Mouse (Mus musculus) adrenal gland, postnatal 36 days (tissue): ENCODE measurements around the gene Pdss1. TPM values are rescaled to one million over a fixed set of nuclear protein-coding genes. Genes with fewer than 3 reads are reported as not detected.
"Not testable (repeated sequence)": the region's sequence is repeated elsewhere in the genome, so short reads cannot be mapped to it uniquely, and the experiment has no call there.

Experiments
- DNase-seq, 2 experiments: peaks; one replicate each; pipeline ENCODE4 v3.0.0; 2021; ENCODE audit warnings: mixed read lengths in 1 of 2
- long read RNA-seq, 2 experiments: library from polyadenylated mRNA; stranded (forward); transcript quantifications; one replicate each; pipeline ENCODE4 v2.0.0; 2021; ENCODE audit warnings: borderline sequencing depth in 2 of 2
- total RNA-seq, 2 experiments: library from RNA; stranded (reverse); gene quantifications; 2 replicates each; pipeline ENCODE4 v1.2.3; 2021

The Pdss1 gene
- 1 to 10 TPM; 9.3 to 9.7 TPM for total RNA-seq
- long read RNA-seq, experiment 1, transcript Pdss1-201 (11 exons, 1,642 nt): major isoform, 8 of 10 reads
- long read RNA-seq, experiment 1, partial matches to known transcripts: 0 of 10 reads
- long read RNA-seq, experiment 1, other reads (novel, unspliced or antisense): 1 of 10 reads
- long read RNA-seq, experiment 2, transcript Pdss1-201 (11 exons, 1,642 nt): major isoform, 5 of 6 reads
- long read RNA-seq, experiment 2, partial matches to known transcripts: 0 of 6 reads
- long read RNA-seq, experiment 2, other reads (novel, unspliced or antisense): 1 of 6 reads

DNA sequence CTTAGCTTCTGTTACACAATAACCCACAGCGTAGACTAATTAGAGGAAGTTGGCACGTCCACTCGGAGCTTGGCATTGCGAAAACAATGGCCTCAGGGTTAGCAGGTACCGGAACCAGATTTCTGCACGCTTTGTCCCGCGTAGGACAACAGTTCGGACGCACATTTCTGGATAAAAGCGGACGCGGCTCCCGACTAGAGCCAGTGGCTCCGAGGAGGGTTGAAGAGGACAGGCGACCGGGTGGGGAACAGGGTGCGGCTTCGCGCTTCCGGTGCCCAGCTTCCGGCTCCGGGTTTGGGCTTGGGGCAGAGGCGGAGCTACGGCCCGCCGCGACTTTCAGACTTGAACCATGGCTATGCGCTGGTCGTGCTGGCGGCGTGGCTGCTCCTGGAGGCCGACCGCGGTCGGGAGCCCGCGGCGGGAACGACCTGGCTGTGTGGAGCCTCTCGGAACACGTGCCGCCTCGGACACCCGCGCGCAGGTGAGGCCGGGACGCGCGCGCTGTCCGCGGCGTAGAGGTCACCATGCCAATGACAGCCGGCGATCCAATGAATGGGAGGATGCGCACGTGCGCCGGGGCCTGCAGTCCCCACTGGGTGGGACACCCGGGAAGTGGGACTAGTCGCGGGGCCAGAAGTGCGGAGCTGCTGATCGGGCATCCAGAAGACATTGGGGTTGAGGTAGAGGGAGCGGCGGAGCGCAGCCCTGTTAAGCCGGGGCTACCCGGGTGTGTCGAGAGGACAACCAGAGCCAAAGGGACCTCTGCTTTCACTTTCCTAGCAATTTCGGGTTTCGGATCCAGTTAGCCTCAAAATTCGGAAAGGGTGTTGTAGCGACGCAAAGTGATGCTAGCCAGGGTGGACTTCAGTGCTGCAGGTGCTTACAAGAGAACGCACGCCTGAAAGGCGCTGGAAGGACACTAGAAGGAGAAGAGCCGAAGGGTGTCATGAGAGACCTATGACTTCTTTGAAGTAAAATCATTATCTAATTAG is at the start of gene Pdss1:
Gene Pdss1 (plus strand): TSS at position 241 of the 992 bp plus-strand sequence.
- peak; percentile 94 to 96 for DNase-seq

- DNase-seq: no peak
These were observed 43.4 kb upstream of the Pdss1 start for GRCm38 (mm10) chr2:22851900-22852299.

- DNase-seq: no peak
These were observed 37.8 kb upstream of the Pdss1 start for GRCm38 (mm10) chr2:22857501-22857900.

DNA sequence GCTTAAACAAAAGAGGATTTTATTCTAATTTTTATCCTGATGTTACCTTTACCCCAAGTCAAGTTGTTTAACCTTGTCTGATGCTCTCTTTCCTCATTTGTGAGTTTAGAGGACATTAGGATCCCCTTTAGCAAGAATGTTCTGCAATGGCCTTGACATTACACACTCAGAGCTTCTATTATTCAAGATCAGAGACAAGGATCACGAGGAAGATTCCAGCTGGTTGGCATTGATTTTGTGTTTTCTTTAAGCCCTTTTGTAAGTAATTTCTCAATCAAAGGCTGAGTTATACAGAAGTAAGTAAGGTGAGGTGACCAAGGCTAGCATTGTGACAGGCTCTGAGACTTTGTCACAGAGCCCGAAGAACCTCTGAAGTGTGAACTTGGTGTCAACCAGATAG is 33.1 kb upstream of the Pdss1 start:
- DNase-seq: peak in 1 of 2 experiments; percentile 2

- peak; percentile 75 to 77 for DNase-seq
These were observed 30.8 kb upstream of the Pdss1 start for GRCm38 (mm10) chr2:22864394-22865037.

DNA sequence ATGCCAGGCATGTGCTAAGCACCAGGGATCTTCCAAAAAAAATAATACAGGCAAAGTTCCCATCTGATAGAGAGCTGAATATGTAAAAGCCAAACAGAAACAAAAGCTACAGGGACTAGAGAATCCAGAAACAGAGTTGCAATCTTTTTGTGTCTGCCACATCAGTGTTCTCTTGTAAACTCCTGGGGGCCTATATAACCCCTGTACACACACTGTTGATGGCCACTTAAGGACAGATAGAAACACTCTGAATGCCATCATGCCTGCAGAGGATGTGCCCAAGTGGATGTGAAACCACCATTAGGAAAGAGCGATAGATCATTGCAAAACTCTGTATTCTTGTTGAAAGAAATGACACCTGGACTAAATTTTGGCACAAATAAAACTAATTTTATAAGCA is 29.5 kb upstream of the Pdss1 start:
- DNase-seq: no peak

DNA sequence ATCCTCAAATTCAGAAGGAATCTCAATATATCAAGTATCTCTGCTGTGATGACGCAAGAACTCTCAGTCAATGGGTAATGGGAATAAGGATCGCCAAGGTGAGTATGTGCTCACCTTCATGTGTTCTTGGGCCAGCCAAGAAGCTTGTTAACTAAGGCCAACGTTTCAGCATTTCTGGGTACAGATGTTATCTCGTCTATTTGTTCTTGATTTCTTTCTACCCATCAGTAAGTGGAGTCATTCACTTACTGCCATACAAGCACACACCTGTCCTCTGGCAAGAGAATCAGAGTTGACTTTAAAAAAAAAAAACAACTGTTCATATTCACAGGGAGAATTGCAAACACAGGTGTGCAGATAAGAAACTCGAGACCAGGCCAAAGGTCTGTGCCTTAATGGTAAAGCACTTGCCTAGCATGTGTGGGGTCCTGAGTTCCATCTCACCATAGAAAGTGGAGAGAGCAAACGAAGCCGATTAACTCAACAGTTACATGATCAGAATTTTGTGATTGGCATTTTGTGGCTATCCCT is 28.4 kb upstream of the Pdss1 start:
- no peak for DNase-seq

DNA sequence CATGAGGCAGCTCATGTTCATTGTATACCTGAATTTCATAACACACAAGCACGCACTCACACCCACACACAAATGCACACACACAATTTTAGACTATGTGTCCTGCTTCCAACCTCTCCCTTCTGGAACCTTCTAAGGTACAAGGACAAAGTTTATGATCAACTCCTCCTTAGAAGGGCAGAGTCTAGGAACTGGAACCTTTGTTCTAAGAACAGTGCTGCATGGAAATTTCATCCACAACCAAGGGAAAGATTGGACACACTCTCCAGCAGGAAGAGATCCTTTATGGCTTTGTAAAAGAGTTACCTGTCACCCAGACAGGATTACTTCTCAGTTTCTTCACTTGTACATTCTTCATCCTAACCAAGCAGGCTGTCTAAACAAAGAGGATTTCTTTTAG is 22.2 kb upstream of the Pdss1 start:
- no peak for DNase-seq

GRCm38 (mm10) chr2:22874628-22875027 is 20.7 kb upstream of the Pdss1 start:
- DNase-seq: no peak

GRCm38 (mm10) chr2:22876614-22877013 is 18.7 kb upstream of the Pdss1 start:
- DNase-seq: no peak

DNA sequence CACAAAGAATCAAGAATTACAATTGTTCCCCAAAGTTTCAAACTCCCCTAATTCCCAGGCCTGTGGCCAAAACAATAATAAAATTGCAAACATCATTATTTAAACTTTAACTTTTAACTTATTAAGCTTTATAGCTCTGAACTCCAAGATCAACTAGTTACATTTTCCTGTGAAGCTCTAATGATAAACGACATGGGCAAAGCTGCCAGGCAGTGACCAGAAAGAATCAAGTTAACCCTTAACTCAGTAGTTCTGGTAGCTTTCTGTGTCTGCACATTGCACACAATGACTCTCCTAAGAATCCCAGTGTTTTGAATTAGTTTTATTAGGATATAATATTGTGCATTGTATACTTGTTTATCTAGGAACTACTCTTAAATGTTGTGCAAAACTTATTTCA is 16.5 kb upstream of the Pdss1 start:
- DNase-seq: no peak

GRCm38 (mm10) chr2:22880726-22881125 is 14.6 kb upstream of the Pdss1 start:
- DNase-seq: not testable (repeated sequence)

GRCm38 (mm10) chr2:22894932-22895281 is 415 bp upstream of the Pdss1 start:
- DNase-seq: no peak

GRCm38 (mm10) chr2:22903947-22904346 is 8.6 kb downstream of the Pdss1 start:
- no peak for DNase-seq

- no peak for DNase-seq
These were observed 19.1 kb downstream of the Pdss1 start for GRCm38 (mm10) chr2:22914421-22914820.

DNA sequence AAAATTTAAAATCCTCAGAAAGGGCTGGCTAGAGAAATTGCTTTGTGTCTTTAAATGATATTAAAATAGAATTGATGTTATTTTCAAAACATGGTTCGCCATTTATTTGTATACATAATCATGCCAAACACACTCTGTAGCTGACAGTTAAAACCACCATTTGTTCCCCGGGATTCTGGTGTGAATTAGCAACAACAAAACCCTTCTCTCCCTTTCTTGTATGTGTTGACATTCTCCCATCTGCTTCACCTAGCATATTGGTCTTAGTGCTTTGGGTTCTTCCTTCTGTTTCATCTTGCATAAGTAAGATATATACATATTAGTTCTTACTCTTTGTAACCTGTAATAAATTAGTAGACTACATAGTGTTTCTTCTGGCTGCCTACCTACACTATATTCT is 23.3 kb downstream of the Pdss1 start:
- no peak for DNase-seq

- not testable (repeated sequence) for DNase-seq
These were observed 30.6 kb downstream of the Pdss1 start for GRCm38 (mm10) chr2:22925911-22926310.

DNA sequence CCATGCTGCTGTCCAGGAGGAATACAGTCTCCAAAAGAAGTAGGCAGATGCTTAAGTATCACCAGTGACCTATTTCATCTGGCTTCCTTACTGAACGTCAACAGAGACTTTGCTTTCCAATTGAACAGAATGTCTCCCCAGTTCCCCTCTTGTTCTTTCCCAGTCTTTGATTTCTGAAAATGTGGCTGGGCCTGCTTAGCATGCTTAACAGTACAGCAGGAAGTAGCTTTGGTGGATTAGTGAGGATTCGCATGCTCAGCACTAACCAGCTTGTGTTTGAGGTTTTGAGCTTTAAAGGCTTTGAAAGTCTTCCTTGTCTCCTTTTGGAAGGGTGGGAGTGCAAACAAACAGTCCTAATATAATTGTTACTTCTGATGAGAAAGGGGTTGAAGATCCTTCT is 32.9 kb downstream of the Pdss1 start:
- DNase-seq: no peak

DNA sequence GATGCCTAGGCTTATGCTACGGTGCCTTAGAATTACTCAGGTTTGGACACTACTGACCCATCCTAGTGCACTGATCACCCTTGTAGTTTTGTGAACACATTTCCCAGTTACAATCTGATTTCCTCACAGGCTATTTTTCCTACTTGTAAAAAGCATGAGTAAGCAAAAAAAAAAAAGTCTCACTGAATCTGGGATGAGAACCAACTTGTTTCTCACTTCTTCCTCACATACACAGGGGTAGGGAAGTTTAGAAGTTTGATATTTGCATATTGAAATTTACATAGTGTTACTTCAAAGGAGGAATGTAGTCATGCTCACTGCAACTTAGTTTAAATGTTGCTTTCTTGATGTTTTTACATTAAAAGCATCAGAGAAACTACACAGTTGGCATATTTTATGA is 38.2 kb downstream of the Pdss1 start:
- no peak for DNase-seq

GRCm38 (mm10) chr2:22949956-22950355 is 54.6 kb downstream of the Pdss1 start:
- peak; percentile 3 to 13 for DNase-seq

- DNase-seq: no peak
These were observed 59.0 kb downstream of the Pdss1 start for GRCm38 (mm10) chr2:22954278-22954677.

DNA sequence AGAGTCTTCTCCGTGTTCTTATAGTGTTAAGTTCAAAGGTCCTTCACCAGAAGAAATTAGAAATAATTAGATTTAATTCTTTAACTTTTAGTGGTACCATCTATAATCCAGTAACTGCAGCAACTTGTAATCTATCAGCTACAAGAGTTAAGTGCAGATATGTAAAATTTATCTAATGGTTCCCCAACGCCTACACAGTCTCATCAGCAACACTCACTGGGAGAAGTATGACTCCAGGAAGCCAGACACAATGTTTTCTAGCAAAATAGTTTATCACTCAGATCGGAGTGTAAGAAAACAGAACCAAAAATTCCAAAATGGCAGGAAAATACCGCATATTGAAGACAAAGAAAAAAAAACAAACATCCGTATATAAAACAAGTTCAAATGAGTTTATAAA is 60.6 kb downstream of the Pdss1 start:
- DNase-seq: no peak

GRCm38 (mm10) chr2:22957415-22957814 is 62.1 kb downstream of the Pdss1 start:
- DNase-seq: no peak
